Mouse (Mus musculus): ENCODE measurements at regions not wholly inside any gene's neighbourhood (a gene's known extent, or its start where the extent isn't known, plus 50 kb on each side); places are given as distances from the start of the nearest gene placed in this dataset.

- no peak for DNase-seq (ENCODE audit: extremely low read depth, low read depth)
These were observed 279.7 kb downstream of the Tex13c3 start for GRCm38 (mm10) chrX:19201383-19201782.

- no peak for DNase-seq (ENCODE audit: extremely low read depth, low read depth)
These were observed 281.6 kb downstream of the Tex13c3 start for GRCm38 (mm10) chrX:19199531-19199930.

- DNase-seq (ENCODE audit: extremely low read depth, low read depth) = no peak
These were observed 312.1 kb downstream of the Tex13c3 start for GRCm38 (mm10) chrX:19168983-19169382.

- no peak for DNase-seq (ENCODE audit: extremely low read depth, low read depth)
These were observed 312.6 kb downstream of the Tex13c3 start for GRCm38 (mm10) chrX:19168546-19168945.

GRCm38 (mm10) chrX:19168111-19168510 lies 313.0 kb downstream of the Tex13c3 start:
- no peak for DNase-seq (ENCODE audit: extremely low read depth, low read depth)

- DNase-seq (ENCODE audit: extremely low read depth, low read depth) = no peak
These were observed 313.8 kb downstream of the Tex13c3 start for GRCm38 (mm10) chrX:19167121-19167853.

- no peak for DNase-seq (ENCODE audit: extremely low read depth, low read depth)
These were observed 315.1 kb downstream of the Tex13c3 start for GRCm38 (mm10) chrX:19165891-19166644.

- no peak for DNase-seq (ENCODE audit: extremely low read depth, low read depth)
These were observed 317.0 kb downstream of the Tex13c3 start for GRCm38 (mm10) chrX:19164151-19164550.

GRCm38 (mm10) chrX:19162958-19163357 lies 318.2 kb downstream of the Tex13c3 start:
- no peak for DNase-seq (ENCODE audit: extremely low read depth, low read depth)

GRCm38 (mm10) chrX:19162351-19162750 lies 318.8 kb downstream of the Tex13c3 start:
- no peak for DNase-seq (ENCODE audit: extremely low read depth, low read depth)

- DNase-seq (ENCODE audit: extremely low read depth, low read depth) = no peak
These were observed 320.7 kb downstream of the Tex13c3 start for GRCm38 (mm10) chrX:19160275-19160930.

GRCm38 (mm10) chrX:19157464-19158203 lies 323.5 kb downstream of the Tex13c3 start:
- DNase-seq (ENCODE audit: extremely low read depth, low read depth) = no peak

GRCm38 (mm10) chrX:19153619-19154018 lies 327.5 kb downstream of the Tex13c3 start:
- no peak for DNase-seq (ENCODE audit: extremely low read depth, low read depth)

- DNase-seq (ENCODE audit: extremely low read depth, low read depth) = peak; percentile 26
These were observed 328.8 kb downstream of the Tex13c3 start for GRCm38 (mm10) chrX:19152170-19152861.

- no peak for DNase-seq (ENCODE audit: extremely low read depth, low read depth)
These were observed 330.5 kb downstream of the Tex13c3 start for GRCm38 (mm10) chrX:19150606-19151005.

- DNase-seq (ENCODE audit: extremely low read depth, low read depth) = no peak
These were observed 332.4 kb downstream of the Tex13c3 start for GRCm38 (mm10) chrX:19148672-19149071.

- no peak for DNase-seq (ENCODE audit: extremely low read depth, low read depth)
These were observed 332.9 kb downstream of the Tex13c3 start for GRCm38 (mm10) chrX:19148251-19148650.

GRCm38 (mm10) chrX:19112753-19113152 lies 368.4 kb downstream of the Tex13c3 start:
- DNase-seq (ENCODE audit: extremely low read depth, low read depth) = no peak

- no peak for DNase-seq (ENCODE audit: extremely low read depth, low read depth)
These were observed 378.2 kb downstream of the Tex13c3 start for GRCm38 (mm10) chrX:19102911-19103310.

GRCm38 (mm10) chrX:19095960-19096359 lies 385.2 kb downstream of the Tex13c3 start:
- DNase-seq (ENCODE audit: extremely low read depth, low read depth) = no peak

GRCm38 (mm10) chrX:19084435-19084834 lies 396.7 kb downstream of the Tex13c3 start:
- no peak for DNase-seq (ENCODE audit: extremely low read depth, low read depth)

Measured in MEL-GATA-1-ER (cell line).